Mouse (Mus musculus) kidney, adult 8-10 months (tissue): ENCODE measurements around the gene Cd68.
A peak's percentile ranks its signal among the peaks of the same experiment; 100 is the strongest.

Experiments used
- DNase-seq, 2 experiments: peaks; one replicate each; pipeline ENCODE4 v3.0.0; 2022

Gene Cd68

DNA sequence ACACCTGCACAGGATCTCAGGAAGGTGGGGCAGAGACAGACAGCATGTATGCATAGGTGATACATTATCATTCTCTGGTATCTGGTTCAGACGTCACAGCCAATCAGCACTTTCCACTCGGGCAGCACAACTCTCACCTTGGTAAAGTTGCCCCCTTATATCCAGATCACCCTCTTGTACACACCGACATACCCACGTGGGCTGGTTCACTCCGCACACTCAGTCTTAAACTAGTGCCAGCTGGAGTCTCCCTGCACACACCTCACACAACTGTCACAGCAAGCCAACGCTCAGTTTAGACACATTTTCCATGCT, 29.1 kb upstream of the Cd68 start:
- DNase-seq, result no peak

GRCm38 (mm10) chr11:69693421-69693965, 27.5 kb upstream of the Cd68 start:
- no peak for DNase-seq

GRCm38 (mm10) chr11:69692863-69693262, 26.9 kb upstream of the Cd68 start:
- peak; percentile 74 to 80 for DNase-seq

- peak in 1 of 2 experiments; percentile 50 for DNase-seq
Observed at GRCm38 (mm10) chr11:69692196-69692811, 26.4 kb upstream of the Cd68 start.

DNA sequence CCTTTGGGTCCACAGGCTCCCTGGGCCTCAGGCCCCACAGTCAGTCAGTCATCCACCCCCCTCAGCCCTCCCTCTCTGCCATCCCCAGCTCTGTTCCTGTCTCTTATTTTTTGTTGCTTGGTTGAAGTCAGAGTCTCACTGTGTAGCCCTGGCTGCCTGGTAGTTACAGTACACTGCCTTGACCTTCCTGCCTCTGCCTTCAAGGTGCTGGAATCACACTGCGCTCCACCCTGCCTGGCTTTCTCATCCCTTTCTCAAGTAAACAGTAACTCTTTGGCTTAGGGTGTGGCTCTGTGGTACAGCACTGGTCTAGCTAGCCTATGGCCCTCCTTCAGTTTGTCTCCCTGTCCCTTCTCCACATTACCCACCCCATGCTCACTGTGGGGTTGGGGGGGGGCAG, 23.9 kb upstream of the Cd68 start:
- peak in 1 of 2 experiments; percentile 60 for DNase-seq

DNA sequence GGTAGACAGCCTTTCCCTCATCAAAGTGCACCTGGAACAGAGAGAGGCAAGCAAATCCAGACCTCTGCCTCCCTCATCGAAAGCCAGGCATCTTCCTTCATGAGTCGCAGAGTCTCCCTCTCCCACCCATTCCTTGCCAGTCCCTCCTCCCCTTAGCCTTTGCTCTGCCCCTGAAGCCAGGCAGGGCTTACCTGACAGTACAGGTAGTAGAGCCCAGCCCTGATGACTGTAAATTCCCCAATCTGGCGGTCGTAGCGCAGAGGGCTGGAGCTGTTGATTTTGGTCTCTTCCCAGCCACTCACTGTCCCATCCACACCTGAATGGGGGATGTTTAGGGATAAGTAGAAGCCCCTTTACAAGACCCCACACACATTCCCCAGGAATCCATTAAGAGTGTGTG, 21.1 kb upstream of the Cd68 start:
- DNase-seq, result no peak

DNA sequence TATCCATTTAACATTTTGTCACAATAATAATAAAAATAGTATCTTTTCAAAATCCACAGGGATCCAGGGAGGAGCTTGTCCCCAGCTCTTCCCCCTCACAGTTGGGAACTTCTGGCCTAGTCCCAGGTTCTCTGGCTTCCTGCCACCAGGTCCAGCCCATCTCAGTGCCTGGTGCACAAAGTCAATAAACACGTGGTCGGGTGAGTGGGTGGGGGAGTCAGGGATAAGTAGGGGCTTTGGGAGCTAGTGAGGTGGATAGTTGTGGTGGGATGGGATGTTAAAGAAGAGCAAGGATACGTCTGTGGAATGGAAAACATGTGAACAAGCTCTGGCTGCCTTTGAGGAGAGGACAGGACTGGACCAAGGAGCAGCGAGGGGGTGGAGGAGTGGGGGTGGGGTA, 20.4 kb upstream of the Cd68 start:
- DNase-seq, result peak; percentile 75 to 80

DNA sequence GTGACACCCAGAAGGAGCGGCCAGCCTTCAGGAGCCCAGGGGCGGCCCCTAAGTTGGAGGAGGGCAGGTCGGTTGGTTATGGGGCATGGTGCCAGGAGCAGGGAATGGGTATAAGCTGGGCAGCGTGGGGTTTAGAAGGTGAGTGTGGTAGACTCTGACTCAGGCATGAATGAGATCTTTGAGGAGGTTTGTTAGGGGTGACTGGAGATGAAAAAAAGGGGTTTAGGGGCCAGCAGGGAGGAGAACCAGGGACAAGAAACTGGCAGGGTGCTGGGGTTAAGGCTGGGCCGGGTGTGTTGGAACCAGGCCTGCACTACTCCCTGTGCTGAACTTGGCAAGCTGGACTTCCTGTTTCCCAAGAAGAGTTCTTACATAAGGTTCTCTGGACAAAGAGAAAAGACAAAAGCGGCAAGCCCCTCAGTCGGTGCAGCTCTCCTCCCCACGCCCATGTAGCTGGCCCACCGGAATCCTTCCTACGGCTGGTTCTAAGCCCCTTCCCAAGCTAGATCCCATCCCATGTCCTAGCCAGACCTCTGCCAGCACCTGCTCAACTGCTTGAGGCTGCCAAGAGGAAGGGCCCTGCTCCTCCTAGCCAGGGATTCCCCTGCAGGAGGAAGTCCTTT, 19.7 kb upstream of the Cd68 start, which contains the start of gene Tnfsf13:
Gene Tnfsf13, minus strand, starts transcription at position 259 of the 623 bp plus-strand sequence.
- peak; percentile 88 to 94 for DNase-seq

DNA sequence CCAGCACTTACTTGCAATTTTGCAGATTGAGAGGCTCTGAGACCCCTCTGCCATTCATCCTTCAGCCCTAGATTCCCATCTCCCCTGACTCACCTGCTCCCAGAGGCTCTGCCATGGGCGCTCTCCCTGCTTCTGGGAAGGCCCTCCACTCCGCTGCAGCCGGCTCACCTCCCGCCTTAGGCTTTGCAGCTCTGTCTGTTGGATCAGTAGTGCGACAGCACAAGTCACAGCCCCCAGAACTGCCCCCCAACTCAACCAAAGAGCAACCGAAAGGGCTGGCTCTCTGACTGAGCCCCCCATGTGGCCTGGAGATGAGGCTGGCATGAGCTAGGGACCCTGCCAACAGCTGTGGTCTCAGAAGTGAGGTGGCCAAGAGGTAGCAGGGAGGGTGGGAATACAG, 19.0 kb upstream of the Cd68 start:
- DNase-seq, result no peak

- DNase-seq, result no peak
Observed at GRCm38 (mm10) chr11:69684128-69684745, 18.3 kb upstream of the Cd68 start.

DNA sequence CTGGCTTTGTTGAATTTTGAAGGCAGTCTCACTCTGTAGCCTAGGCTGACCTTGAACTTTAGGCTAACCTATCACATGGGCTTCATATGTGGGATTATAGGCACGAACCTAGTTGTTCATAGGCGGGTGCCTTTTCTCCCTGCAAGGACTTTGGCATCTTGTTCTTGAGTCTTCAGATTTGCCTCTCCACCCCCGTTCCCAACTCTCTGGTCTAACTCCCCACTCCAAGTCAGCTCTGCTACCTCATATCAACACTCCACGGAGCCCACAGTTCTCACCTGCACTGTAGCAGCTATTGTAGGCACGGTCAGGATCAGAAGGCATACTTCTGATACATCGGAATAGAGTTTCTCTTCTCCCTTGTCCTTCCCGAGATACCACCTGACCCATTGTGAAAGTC, 17.6 kb upstream of the Cd68 start:
- DNase-seq, result no peak

DNA sequence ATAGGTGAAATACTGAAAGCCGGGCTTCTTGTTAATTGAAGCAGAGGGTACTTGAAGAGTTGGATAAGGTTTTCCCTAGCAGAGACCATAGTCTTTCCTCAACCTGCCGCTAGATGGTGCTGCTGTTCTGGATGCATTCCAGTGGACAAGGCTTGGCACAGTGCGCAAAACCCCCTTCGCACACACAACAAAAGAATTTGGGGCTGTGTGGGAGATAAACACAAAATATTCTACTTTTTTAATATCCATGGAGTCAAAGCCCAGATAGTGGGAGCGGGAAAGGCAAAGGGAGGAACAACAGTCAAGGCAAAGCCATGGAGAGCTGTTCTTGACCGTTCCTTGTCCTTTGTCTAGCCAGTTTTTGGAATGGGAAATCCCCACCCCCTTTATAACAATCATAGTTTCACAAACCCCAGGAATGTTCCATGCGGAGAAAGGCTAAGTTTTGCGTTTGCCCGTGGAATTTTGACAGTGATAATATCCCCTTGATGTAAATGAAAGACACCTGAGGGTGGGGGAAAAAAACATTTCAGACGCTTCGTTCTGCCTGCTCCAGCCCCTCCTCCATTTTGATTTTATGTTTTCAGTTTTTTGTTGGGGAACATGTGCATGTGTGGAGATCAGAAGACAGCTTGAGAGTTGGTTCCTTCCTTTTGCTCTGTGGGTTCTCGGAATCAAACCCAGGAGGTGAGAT, 17.0 kb upstream of the Cd68 start:
- peak; percentile 82 to 91 for DNase-seq

DNA sequence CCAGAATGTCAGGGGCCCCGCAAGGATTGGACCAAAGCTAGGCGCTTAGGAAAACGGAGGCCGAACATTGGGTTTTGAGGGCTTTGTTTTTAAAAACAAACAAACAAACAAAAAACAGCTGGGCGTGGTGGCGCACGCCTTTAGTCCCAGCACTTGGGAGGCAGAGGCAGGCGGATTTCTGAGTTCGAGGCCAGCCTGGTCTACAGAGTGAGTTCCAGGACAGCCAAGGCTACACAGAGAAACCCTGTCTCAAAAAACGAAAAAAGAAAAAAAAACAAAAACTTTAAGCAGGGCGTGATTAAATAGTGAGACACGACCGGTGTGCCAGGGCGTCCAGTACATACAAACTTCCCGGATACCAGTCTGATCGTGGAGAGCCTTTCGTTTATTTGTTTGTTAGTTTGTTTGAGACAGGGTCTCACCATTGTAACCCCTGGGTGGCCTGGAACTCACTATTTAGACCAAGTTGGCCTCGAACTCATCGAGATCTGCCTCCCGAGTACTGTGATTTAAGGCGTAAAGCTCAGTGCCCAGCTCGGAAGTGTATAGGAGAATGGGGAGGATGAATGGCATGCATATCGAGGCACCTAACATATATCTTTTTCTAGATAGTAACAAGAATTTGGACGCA, 16.4 kb upstream of the Cd68 start:
- DNase-seq, result no peak

DNA sequence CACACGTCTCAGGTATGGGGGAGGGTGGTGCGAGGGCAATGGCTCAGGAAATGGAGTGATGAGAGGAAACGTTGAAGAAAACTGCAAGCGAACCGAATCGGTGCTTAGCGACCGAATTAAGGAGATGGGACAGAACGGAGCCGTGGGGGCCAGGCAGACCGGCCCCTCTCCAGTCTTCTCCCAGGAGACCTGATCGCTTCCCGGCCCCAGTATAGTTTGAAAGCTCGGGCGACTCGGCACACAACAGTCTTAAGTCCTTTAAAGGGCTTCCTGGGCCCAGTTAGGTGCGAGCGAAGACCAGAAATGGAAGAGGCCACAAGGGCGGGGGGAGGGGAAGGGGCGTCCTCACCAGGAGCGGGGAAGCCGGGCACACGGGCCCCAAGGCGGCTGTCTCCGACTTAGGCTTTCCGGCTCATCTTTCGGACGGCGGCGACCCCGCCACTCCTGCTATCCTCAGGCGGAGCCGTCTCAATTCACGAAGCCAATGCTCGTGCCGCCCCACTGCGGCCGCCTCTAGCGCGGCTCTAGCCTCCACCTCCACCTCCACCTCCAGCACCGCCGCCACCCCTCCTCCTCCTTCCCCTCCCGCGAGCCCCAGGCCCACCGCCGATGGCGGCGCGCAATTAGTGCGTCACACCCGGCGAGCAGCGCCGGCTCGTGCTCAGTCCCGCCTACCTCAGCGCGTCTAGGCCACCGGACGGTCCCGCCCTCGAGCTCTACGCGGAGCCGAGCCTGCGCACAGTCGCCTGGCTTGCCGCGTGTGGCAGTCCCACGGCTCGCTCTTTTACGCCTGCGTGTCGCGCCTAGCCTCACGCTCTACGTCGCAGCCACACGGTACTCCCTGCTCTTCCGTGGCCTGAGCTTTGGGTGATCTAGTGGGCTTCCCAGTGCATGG, 15.6 kb upstream of the Cd68 start, which contains the start of gene Senp3:
Gene Senp3, minus strand, starts transcription at position 771 of the 895 bp plus-strand sequence.
- peak; percentile 95 for DNase-seq

GRCm38 (mm10) chr11:69680136-69680855, 14.3 kb upstream of the Cd68 start:
- DNase-seq, result no peak

- no peak for DNase-seq
Observed at GRCm38 (mm10) chr11:69679144-69679543, 13.2 kb upstream of the Cd68 start.

GRCm38 (mm10) chr11:69672211-69672706, 6.3 kb upstream of the Cd68 start, which contains the start of gene Eif4a1:
TSS of gene Eif4a1 (minus strand) at chr11:69672423.
- DNase-seq, result peak; percentile 100

- no peak for DNase-seq
Observed at GRCm38 (mm10) chr11:69671726-69672124, 5.8 kb upstream of the Cd68 start.

GRCm38 (mm10) chr11:69670786-69671725, 5.1 kb upstream of the Cd68 start:
- peak; percentile 91 to 93 for DNase-seq

DNA sequence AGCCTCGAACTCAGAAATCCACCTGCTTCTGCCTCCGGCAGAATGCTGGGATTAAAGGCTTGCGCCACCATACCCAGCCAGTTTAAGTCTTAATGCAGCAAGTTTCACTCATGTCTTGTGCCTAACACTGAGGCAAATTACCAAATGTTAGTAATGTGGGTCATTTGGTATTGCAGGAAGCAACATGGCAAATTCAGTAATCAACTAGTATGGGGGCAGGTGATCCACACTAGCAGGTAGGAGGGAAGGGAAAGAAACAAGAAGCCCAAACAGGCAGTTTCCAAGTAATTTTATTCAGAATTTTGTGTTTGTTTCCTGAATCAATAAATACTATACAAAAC, 682 bp upstream of the Cd68 start:
- DNase-seq, result no peak
